Comparison of ENCODE assay signal across 7 mouse cellular contexts in genomic region chr11:49727877-49728276, GRCm38 (mm10). TPM values are rescaled to one million over a fixed set of nuclear protein-coding genes. Genes with fewer than 3 reads are reported as not detected.
DNase-seq lines count a peak whose midpoint lies in the region; ATAC-seq and TF ChIP-seq lines count a peak whose summit lies in the region.

No protein-coding gene starts in this region.

- H3K9ac ChIP-seq in lung, embryonic 14.5 days: no peak overlapping the region

- H3K4me3 ChIP-seq in lung, embryonic 14.5 days (ENCODE audit: low read depth, low read length): no peak overlapping the region

- TF ChIP-seq CTCF in lung, embryonic 14.5 days (IDR thresholded peaks at IDR 0.05; ENCODE audit: low read depth): peak; percentile 87

- no peak for ATAC-seq in lung, embryonic 14.5 days (ENCODE audit: insufficient read depth)

- no peaks in the 10 kb centered on the region for H3K9me3 ChIP-seq in lung, embryonic 14.5 days (ENCODE audit: low read depth, low read length)

- DNase-seq in CD8-positive naive resting alpha-beta T cell, adult 2 months (ENCODE audit: low read depth in 2 of 2, low spot score in 2 of 2): peak; percentile 22 to 42
- DNase-seq in Muller cell, postnatal 12 days (ENCODE audit: inconsistent ontology term): peak; percentile 42
- peak; percentile 78 to 79 for DNase-seq in cerebellum, postnatal 14 days
- DNase-seq in gastrocnemius, postnatal 10 days: peak; percentile 48
- peak; percentile 66 for DNase-seq in layer of hippocampus, adult 11-12 months (ENCODE audit: low spot score)
- DNase-seq in lung, embryonic 14.5 days: peak; percentile 85
- DNase-seq in right cerebral cortex, adult 18-20 months: peak; percentile 66

- H3K4me2 ChIP-seq in lung, embryonic 14.5 days: no peak overlapping the region

- no peaks in the 10 kb centered on the region for H3K36me3 ChIP-seq in lung, embryonic 14.5 days (ENCODE audit: insufficient read depth)

- H3K27ac ChIP-seq in lung, embryonic 14.5 days (ENCODE audit: low read depth): no peak overlapping the region

- WGBS in lung, embryonic 14.5 days: 6% methylated on average over 3 of the region's 3 CpGs

- no peaks in the 10 kb centered on the region for H3K4me1 ChIP-seq in lung, embryonic 14.5 days (ENCODE audit: insufficient read depth)

- H3K27me3 ChIP-seq in lung, embryonic 14.5 days (ENCODE audit: insufficient read depth, low read length): no peaks in the 10 kb centered on the region

RNA-seq across cellular contexts. Expression of gene Cnot6, which starts 15.4 kb away (rescaled TPM):
- total RNA-seq in gastrocnemius, postnatal 10 days (2021): 10 to 100 TPM; 31.8 to 38.6 TPM
- polyA plus RNA-seq in lung, embryonic 14.5 days (2014; fragmentation: Nextera tagmentation; extraction: Ambion mirVana): 73.1 and 76.0 TPM in 2 replicates

Comparison
In these comparisons a context has a peak if more than half of its experiments do, and no peak if none do; other contexts are left out.
1. DNase-seq: peak in every context shown above with its lines; median percentile 85 in lung, embryonic 14.5 days; 78 in cerebellum, postnatal 14 days; 66 in layer of hippocampus, adult 11-12 months; 66 in right cerebral cortex, adult 18-20 months; 48 in gastrocnemius, postnatal 10 days; 42 in Muller cell, postnatal 12 days; 32 in CD8-positive naive resting alpha-beta T cell, adult 2 months.